29 mouse cellular contexts compared by ENCODE assay signal in the genomic region with DNA sequence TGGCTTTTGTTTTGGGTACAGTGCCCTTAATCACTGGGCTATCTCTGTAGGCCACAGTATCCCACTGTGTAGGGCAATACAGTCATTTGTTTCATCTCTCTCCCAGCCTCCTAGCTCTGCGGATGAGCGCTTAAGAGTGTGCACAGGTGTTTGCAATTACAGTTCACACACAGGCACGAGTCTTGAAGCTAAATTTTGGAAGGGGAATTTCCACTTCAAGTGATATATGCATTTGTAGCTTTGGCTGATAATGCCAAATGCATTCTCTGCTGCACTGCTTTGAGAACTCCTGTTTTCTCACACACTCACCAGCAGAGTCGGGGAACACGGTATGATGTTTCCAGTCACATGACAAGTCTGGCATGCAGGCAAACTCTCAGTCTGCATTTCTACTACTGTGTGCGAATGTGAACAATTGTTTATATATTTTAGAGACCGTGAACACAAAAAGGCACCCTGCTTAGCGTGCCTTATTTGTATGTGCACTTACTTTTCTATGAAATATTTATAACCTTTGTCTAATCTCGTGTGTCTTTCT. TPM values are rescaled to one million over a fixed set of nuclear protein-coding genes. Genes with fewer than 3 reads are reported as not detected.
DNase-seq lines count a peak whose midpoint lies in the region; ATAC-seq lines count a peak whose summit lies in the region.
"Had no signal": no experiment of that assay in that cellular context is flagged by ENCODE, and none has a peak within 500 bp of the region (broad histone marks: within the 10 kb centered on the region; RNA-seq: fewer than 3 reads in every experiment).

No protein-coding gene starts in this region.

- no peak overlapping the region for H3K27ac ChIP-seq in forebrain, embryonic 13.5 days
- H3K27ac ChIP-seq in forebrain, embryonic 15.5 days (replicated peaks) = no peak overlapping the region
- no peak overlapping the region for H3K27ac ChIP-seq in neural tube, embryonic 14.5 days (ENCODE audit: low read depth, low read length)
- no peak overlapping the region for H3K27ac ChIP-seq in limb, embryonic 13.5 days
- H3K27ac ChIP-seq in kidney, embryonic 14.5 days (ENCODE audit: low read depth, low read length) = no peak overlapping the region
- H3K27ac ChIP-seq: heart, embryonic 10.5 days; heart, embryonic 15.5 days; hindbrain, embryonic 14.5 days; lung, embryonic 15.5 days; midbrain, embryonic 10.5 days; neural tube, embryonic 12.5 days had no signal

- WGBS in forebrain, embryonic 13.5 days = 76% methylated on average over 9 of the region's 9 CpGs
- WGBS in forebrain, embryonic 15.5 days = 65% methylated on average over 9 of the region's 9 CpGs
- WGBS in neural tube, embryonic 14.5 days = 54% methylated on average over 9 of the region's 9 CpGs
- 45% methylated on average over 9 of the region's 9 CpGs for WGBS in limb, embryonic 13.5 days
- 68% methylated on average over 9 of the region's 9 CpGs for WGBS in kidney, embryonic 14.5 days

- no peaks in the 10 kb centered on the region for H3K27me3 ChIP-seq in forebrain, embryonic 13.5 days
- H3K27me3 ChIP-seq in forebrain, embryonic 15.5 days = no peaks in the 10 kb centered on the region
- no peaks in the 10 kb centered on the region for H3K27me3 ChIP-seq in neural tube, embryonic 14.5 days (ENCODE audit: control insufficient read depth, insufficient read depth, low read length)
- H3K27me3 ChIP-seq in limb, embryonic 13.5 days = no peaks in the 10 kb centered on the region
- no peaks in the 10 kb centered on the region for H3K27me3 ChIP-seq in kidney, embryonic 14.5 days (ENCODE audit: control insufficient read depth, insufficient read depth, low read length)
- H3K27me3 ChIP-seq: heart, embryonic 15.5 days; lung, embryonic 15.5 days; neural tube, embryonic 12.5 days had no signal

- ATAC-seq in forebrain, embryonic 13.5 days = 0 out of 2 replicates have a peak, but pooled peaks have one; percentile 70
- ATAC-seq in forebrain, embryonic 15.5 days (replicated peaks) = no peak
- ATAC-seq in neural tube, embryonic 14.5 days (ENCODE audit: low read depth) = peak; percentile 17; the same call in 1 of the 2 replicates
- ATAC-seq in limb, embryonic 13.5 days (ENCODE audit: low FRiP score, low read depth) = peak; percentile 57; the same call in 1 of the 2 replicates
- ATAC-seq in kidney, embryonic 14.5 days (ENCODE audit: low FRiP score, low TSS enrichment) = no peak
- ATAC-seq: CD4-positive, CD25-positive, alpha-beta regulatory T cell, adult 4 months; forebrain, embryonic 16.5 days had no signal

- no peaks in the 10 kb centered on the region for H3K9me3 ChIP-seq in forebrain, embryonic 13.5 days (replicated peaks)
- H3K9me3 ChIP-seq in forebrain, embryonic 15.5 days = no peaks in the 10 kb centered on the region
- H3K9me3 ChIP-seq in neural tube, embryonic 14.5 days (ENCODE audit: control insufficient read depth, low read length) = no peaks in the 10 kb centered on the region
- no peaks in the 10 kb centered on the region for H3K9me3 ChIP-seq in limb, embryonic 13.5 days
- no peaks in the 10 kb centered on the region for H3K9me3 ChIP-seq in kidney, embryonic 14.5 days (ENCODE audit: control insufficient read depth, low read length)
- H3K9me3 ChIP-seq: heart, embryonic 10.5 days; heart, embryonic 15.5 days; lung, embryonic 15.5 days; midbrain, embryonic 10.5 days; neural tube, embryonic 12.5 days had no signal

- H3K4me2 ChIP-seq in forebrain, embryonic 13.5 days = no peak overlapping the region
- no peak overlapping the region for H3K4me2 ChIP-seq in forebrain, embryonic 15.5 days (replicated peaks)
- H3K4me2 ChIP-seq in neural tube, embryonic 14.5 days (ENCODE audit: low read depth, low read length) = no peak overlapping the region
- no peak overlapping the region for H3K4me2 ChIP-seq in limb, embryonic 13.5 days (replicated peaks)
- H3K4me2 ChIP-seq in kidney, embryonic 14.5 days (replicated peaks; ENCODE audit: low read depth, low read length) = no peak overlapping the region
- H3K4me2 ChIP-seq: heart, embryonic 15.5 days; hindbrain, embryonic 14.5 days; liver, embryonic 11.5 days; lung, embryonic 15.5 days; neural tube, embryonic 12.5 days had no signal

- no peak overlapping the region for H3K9ac ChIP-seq in forebrain, embryonic 13.5 days
- H3K9ac ChIP-seq in forebrain, embryonic 15.5 days (replicated peaks) = no peak overlapping the region
- no peak overlapping the region for H3K9ac ChIP-seq in neural tube, embryonic 14.5 days (replicated peaks; ENCODE audit: low read depth, low read length)
- H3K9ac ChIP-seq in limb, embryonic 13.5 days = no peak overlapping the region
- H3K9ac ChIP-seq in kidney, embryonic 14.5 days (ENCODE audit: low read depth, low read length) = no peak overlapping the region
- H3K9ac ChIP-seq: heart, embryonic 15.5 days; hindbrain, embryonic 14.5 days; lung, embryonic 15.5 days; neural tube, embryonic 12.5 days had no signal

- DNase-seq in layer of hippocampus, adult 11-12 months (ENCODE audit: low spot score) = peak; percentile 1
- no peak for DNase-seq in layer of hippocampus, postnatal 36 days
- no peak for DNase-seq in neural tube, embryonic 10.5 days (ENCODE audit: extremely low spot score, low spot score)
- DNase-seq: adrenal gland, postnatal 25 days; cerebellum, adult 2 months; cerebellum, postnatal 14 days; gastrocnemius, postnatal 14 days; kidney, adult 18-20 months; kidney, postnatal 36 days; left cerebral cortex, postnatal 4 days; right cerebral cortex, postnatal 14 days had no signal

- no peaks in the 10 kb centered on the region for H3K4me1 ChIP-seq in forebrain, embryonic 13.5 days
- no peaks in the 10 kb centered on the region for H3K4me1 ChIP-seq in forebrain, embryonic 15.5 days
- H3K4me1 ChIP-seq in neural tube, embryonic 14.5 days (ENCODE audit: control insufficient read depth, insufficient read depth, low read length) = no peaks in the 10 kb centered on the region
- H3K4me1 ChIP-seq in limb, embryonic 13.5 days = 0 out of 2 replicates have a peak, but pooled peaks cover 4% of the 10 kb centered on the region
- H3K4me1 ChIP-seq in kidney, embryonic 14.5 days (ENCODE audit: control insufficient read depth, insufficient read depth, low read length) = no peaks in the 10 kb centered on the region
- H3K4me1 ChIP-seq: heart, embryonic 10.5 days; heart, embryonic 15.5 days; lung, embryonic 15.5 days; midbrain, embryonic 10.5 days; neural tube, embryonic 12.5 days had no signal

- H3K4me3 ChIP-seq in forebrain, embryonic 13.5 days = no peak overlapping the region
- H3K4me3 ChIP-seq in forebrain, embryonic 15.5 days = no peak overlapping the region
- no peak overlapping the region for H3K4me3 ChIP-seq in neural tube, embryonic 14.5 days (ENCODE audit: low read depth, low read length)
- H3K4me3 ChIP-seq in limb, embryonic 13.5 days = no peak overlapping the region
- H3K4me3 ChIP-seq in kidney, embryonic 14.5 days (ENCODE audit: low read length) = no peak overlapping the region
- H3K4me3 ChIP-seq: heart, embryonic 10.5 days; heart, embryonic 15.5 days; lung, embryonic 15.5 days; midbrain, embryonic 10.5 days; neural tube, embryonic 12.5 days had no signal

- no peaks in the 10 kb centered on the region for H3K36me3 ChIP-seq in forebrain, embryonic 13.5 days (ENCODE audit: poor library complexity, severe bottlenecking)
- no peaks in the 10 kb centered on the region for H3K36me3 ChIP-seq in forebrain, embryonic 15.5 days
- no peaks in the 10 kb centered on the region for H3K36me3 ChIP-seq in neural tube, embryonic 14.5 days (ENCODE audit: control insufficient read depth, insufficient read depth, low read length)
- no peaks in the 10 kb centered on the region for H3K36me3 ChIP-seq in limb, embryonic 13.5 days
- no peaks in the 10 kb centered on the region for H3K36me3 ChIP-seq in kidney, embryonic 14.5 days (ENCODE audit: control insufficient read depth, insufficient read depth, low read length)
- H3K36me3 ChIP-seq: heart, embryonic 10.5 days; heart, embryonic 15.5 days; lung, embryonic 15.5 days; midbrain, embryonic 10.5 days; neural tube, embryonic 12.5 days had no signal

RNA-seq across cellular contexts. Expression of a gene that starts 22.1 kb away (rescaled TPM):
- polyA plus RNA-seq in forebrain, embryonic 13.5 days (2015; fragmentation: Nextera tagmentation; extraction: Ambion mirVana) = 0.35 and 0.41 TPM in 2 replicates
- 0.72 and 1.1 TPM in 2 replicates for polyA plus RNA-seq in forebrain, embryonic 15.5 days (2015; fragmentation: Nextera tagmentation; extraction: Ambion mirVana)
- 1 to 10 TPM; 2.5 to 4.2 TPM for total RNA-seq in layer of hippocampus, postnatal 36 days (2021)
- 1.6 and 3.4 TPM in 2 replicates for polyA plus RNA-seq in neural tube, embryonic 14.5 days (2014; fragmentation: Nextera tagmentation; extraction: Ambion mirVana)
- polyA plus RNA-seq in limb, embryonic 13.5 days (2015; fragmentation: Nextera tagmentation; extraction: Ambion mirVana) = 0.18 and 0.38 TPM in 2 replicates
- polyA plus RNA-seq in kidney, embryonic 14.5 days (2014; fragmentation: Nextera tagmentation; extraction: Ambion mirVana) = not detected in 2 replicates
- total RNA-seq: granulocyte monocyte progenitor cell, adult 5-6 weeks; megakaryocyte progenitor cell, adult 5-6 weeks had no signal
- polyA plus RNA-seq: heart, embryonic 10.5 days; heart, embryonic 15.5 days; liver, embryonic 11.5 days; liver, embryonic 16.5 days; midbrain, embryonic 10.5 days; stomach, embryonic 14.5 days had no signal

Comparison
In these comparisons a context has a peak if more than half of its experiments do, and no peak if none do; other contexts are left out.
1. ATAC-seq: peak in forebrain, embryonic 13.5 days (single experiment), neural tube, embryonic 14.5 days (single experiment) and limb, embryonic 13.5 days (single experiment); none in forebrain, embryonic 15.5 days (single experiment) and kidney, embryonic 14.5 days (single experiment).